Mouse (Mus musculus) bone marrow macrophage, adult 2 months (primary cell): ENCODE measurements around the gene Klc4.

ENCODE experiments used
- CTCF ChIP-seq: IDR thresholded peaks from 2 replicates; pipeline ENCODE4 v1.5.1; 2012; ENCODE audit warnings: low read depth, mild to moderate bottlenecking, low read length, moderate library complexity
- POLR2A ChIP-seq: IDR thresholded peaks from 2 replicates; pipeline ENCODE4 v1.6.1; 2012; ENCODE audit warnings: mild to moderate bottlenecking, low read depth, low read length, borderline replicate concordance

- TF ChIP-seq CTCF (no peak), POLR2A (no peak)
These were observed 1.5 kb downstream of the Klc4 start for GRCm38 (mm10) chr17:46644152-46644805.
